Mouse (Mus musculus): ENCODE measurements around the gene Tnxb. TPM values are rescaled to one million over a fixed set of nuclear protein-coding genes. Genes with fewer than 3 reads are reported as not detected.

Gene Tnxb
- polyA plus RNA-seq, 1 experiment from 2014 or later = 0.17 TPM

DNA sequence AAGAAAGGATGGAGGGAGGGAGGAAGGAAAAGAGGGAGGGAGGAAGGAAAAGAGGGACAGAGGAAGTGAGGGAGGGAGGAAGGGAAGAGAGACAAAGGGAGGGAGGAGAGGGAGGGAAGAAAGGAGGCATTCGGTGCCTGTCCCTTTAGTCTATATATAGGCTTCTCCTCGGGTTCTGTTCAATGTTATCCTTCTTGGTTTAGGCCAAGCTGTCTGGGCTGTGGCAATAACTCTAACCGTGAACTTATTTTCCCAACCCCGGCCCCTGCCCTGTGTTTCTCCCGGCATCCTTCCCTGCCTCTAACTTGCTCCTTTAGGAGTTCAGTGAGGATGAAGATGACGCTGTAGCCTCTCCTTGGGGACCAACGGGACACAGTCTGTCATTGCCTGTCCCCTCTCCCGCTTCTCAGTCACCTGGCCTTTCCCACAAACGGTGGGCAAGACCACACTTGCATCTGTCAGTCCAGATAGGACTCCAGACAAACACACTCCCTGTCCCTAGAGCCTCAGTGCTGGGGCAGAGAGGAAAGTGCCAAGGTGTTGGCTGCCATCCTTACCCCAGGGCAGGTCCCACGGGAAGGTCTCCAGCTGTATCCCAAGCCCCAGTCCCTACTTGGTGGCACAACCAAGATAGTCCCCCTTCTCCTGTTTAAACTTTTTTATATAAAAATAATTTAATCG lies 4.3 kb downstream of the Tnxb start:
- Histone ChIP-seq H3K4me1 (replicated peaks) (peaks cover 5% of the 10 kb centered on the region; the same call in 1 of the 2 replicates), H3K36me3 (replicated peaks) (no peaks in the 10 kb centered on the region), H3K27ac (replicated peaks) (no peak overlapping the region), H3K9me3 (replicated peaks) (no peaks in the 10 kb centered on the region), H3K4me3 (replicated peaks) (no peak overlapping the region), H3K9ac (no peak overlapping the region), H3K27me3 (peaks cover 91% of the 10 kb centered on the region), H3K4me2 (no peak overlapping the region)
- ATAC-seq (ENCODE audit: insufficient read depth) = no peak
- WGBS (ENCODE audit: insufficient replicate concordance) = 49% methylated on average over 11 of the region's 11 CpGs

DNA sequence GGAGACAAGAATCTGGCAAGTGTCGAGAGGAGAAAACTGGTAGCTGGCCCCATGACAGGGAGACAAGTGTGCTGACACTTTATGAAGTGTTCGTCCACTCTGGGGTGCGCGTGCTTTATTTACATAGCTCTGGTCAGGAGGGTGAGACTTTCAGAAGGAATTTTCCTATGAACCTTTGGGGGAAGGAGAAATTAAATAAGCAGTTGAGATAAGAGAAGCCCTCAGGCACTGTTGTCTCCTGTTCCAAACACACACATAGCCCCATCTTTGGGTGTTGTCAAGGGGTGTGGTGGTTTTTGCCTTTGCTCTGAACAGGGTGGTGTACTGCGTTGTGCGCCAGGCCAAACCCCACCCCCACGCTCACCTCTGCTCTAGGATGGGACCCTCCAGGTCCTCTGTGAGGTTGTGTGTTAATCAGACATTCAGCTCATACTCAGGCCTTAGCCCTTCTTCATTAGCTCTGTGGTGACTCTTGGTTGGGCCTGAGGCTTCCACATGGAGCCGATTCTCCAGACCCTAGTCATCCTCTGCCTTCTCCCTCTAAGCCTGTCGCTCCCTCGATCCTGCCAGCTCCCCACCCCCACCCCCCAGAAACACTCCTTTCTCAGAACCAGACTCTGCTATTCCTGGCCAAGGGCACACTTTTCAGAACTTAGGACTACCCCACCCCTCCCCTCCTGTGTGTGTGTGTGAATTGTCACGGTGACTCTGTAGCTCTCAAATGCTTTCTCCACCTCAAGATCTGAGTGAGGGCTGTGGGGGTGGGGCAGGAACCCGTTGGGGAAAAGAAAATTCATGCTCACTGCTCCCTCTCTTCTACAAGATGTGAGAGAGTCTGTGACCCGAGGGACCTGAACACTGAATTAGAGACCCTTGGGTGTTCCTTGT lies 5.1 kb downstream of the Tnxb start:
- H3K9ac ChIP-seq = no peak overlapping the region
- H3K4me1 ChIP-seq (replicated peaks) = peaks cover 5% of the 10 kb centered on the region; the same call in 1 of the 2 replicates
- no peaks in the 10 kb centered on the region for H3K9me3 ChIP-seq (replicated peaks)
- no peak overlapping the region for H3K4me2 ChIP-seq
- H3K4me3 ChIP-seq (replicated peaks) = no peak overlapping the region
- no peak for ATAC-seq (ENCODE audit: insufficient read depth)
- H3K36me3 ChIP-seq (replicated peaks) = no peaks in the 10 kb centered on the region
- no peak overlapping the region for H3K27ac ChIP-seq (replicated peaks)
- peaks cover 91% of the 10 kb centered on the region for H3K27me3 ChIP-seq
- WGBS (ENCODE audit: insufficient replicate concordance) = 54% methylated on average over 13 of the region's 13 CpGs

DNA sequence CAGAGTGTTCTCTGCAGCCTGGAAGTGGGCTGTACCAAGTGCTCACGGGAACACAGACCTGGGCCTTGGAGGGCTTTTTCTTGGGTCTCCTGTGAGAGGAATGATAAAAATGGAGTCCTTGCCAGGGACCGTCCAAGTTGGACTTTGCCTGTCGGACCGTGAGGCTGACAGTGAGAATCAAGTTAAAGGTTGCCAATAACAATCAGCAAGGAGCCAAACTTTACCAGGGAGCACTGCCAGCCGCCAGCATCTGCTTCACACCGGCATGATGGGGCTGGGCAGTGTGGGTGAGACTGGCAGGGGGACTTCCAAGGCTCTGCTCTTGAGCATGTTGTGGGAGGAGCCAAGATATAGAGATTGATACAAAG lies 5.7 kb downstream of the Tnxb start:
- Histone ChIP-seq H3K9me3 (replicated peaks) (no peaks in the 10 kb centered on the region), H3K36me3 (replicated peaks) (no peaks in the 10 kb centered on the region), H3K4me2 (no peak overlapping the region), H3K27me3 (peaks cover 91% of the 10 kb centered on the region), H3K4me3 (replicated peaks) (no peak overlapping the region), H3K9ac (no peak overlapping the region), H3K27ac (replicated peaks) (no peak overlapping the region), H3K4me1 (replicated peaks) (peaks cover 5% of the 10 kb centered on the region; the same call in 1 of the 2 replicates)
- WGBS (ENCODE audit: insufficient replicate concordance) = 55% methylated on average over 6 of the region's 6 CpGs
- no peak for ATAC-seq (ENCODE audit: insufficient read depth)

DNA sequence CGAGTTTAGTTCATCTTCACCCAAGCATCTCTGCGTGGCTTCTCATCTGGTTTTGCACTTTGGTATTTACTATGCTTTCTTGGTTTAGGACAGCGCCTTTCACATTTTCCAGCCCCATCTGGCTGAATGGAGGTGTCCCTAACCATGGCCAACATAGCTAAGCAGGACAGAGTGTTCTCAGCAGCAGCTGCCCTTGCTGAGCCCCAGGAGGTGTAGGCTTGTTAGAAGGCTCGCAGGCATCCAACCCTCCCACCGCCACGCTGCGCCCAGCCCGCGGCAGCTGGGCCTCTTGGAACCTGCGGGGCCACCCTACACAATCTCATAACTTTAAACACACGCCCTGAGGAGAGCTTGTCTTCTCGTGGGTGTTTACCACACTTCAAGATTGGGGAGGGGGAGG lies 6.3 kb downstream of the Tnxb start:
- H3K27ac ChIP-seq (replicated peaks) = no peak overlapping the region
- H3K4me1 ChIP-seq (replicated peaks) = peaks cover 3% of the 10 kb centered on the region; the same call in 1 of the 2 replicates
- H3K4me3 ChIP-seq (replicated peaks) = no peak overlapping the region
- no peak for ATAC-seq (ENCODE audit: insufficient read depth)
- no peak overlapping the region for H3K9ac ChIP-seq
- H3K9me3 ChIP-seq (replicated peaks) = no peaks in the 10 kb centered on the region
- no peaks in the 10 kb centered on the region for H3K36me3 ChIP-seq (replicated peaks)
- no peak overlapping the region for H3K4me2 ChIP-seq
- 61% methylated on average over 12 of the region's 12 CpGs for WGBS (ENCODE audit: insufficient replicate concordance)
- H3K27me3 ChIP-seq = peaks cover 91% of the 10 kb centered on the region

DNA sequence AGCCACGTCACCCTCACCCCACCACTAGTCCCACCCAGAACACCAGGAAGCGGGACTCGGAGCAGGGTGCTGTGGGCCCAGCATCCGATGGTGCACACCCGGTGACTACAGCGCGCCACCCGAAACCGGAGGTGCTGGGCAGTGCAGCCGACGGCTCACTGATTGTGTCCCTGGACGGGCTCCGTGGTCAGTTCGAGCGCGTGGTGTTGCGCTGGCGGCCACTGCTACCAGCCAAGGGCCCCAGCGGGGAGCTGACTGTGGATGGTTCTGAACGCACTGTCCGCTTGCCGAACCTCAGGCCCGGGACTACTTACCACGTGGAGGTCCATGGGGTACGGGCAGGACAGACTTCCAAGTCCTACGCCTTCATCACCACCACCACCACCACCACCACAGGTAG lies 9.9 kb downstream of the Tnxb start:
- H3K9ac ChIP-seq = no peak overlapping the region
- no peaks in the 10 kb centered on the region for H3K36me3 ChIP-seq (replicated peaks)
- H3K27ac ChIP-seq (replicated peaks) = no peak overlapping the region
- WGBS (ENCODE audit: insufficient replicate concordance) = 74% methylated on average over 26 of the region's 26 CpGs
- H3K27me3 ChIP-seq = peaks cover 63% of the 10 kb centered on the region
- no peaks in the 10 kb centered on the region for H3K4me1 ChIP-seq (replicated peaks)
- no peak for ATAC-seq (ENCODE audit: insufficient read depth)
- no peak overlapping the region for H3K4me3 ChIP-seq (replicated peaks)
- no peak overlapping the region for H3K4me2 ChIP-seq
- no peaks in the 10 kb centered on the region for H3K9me3 ChIP-seq (replicated peaks)

DNA sequence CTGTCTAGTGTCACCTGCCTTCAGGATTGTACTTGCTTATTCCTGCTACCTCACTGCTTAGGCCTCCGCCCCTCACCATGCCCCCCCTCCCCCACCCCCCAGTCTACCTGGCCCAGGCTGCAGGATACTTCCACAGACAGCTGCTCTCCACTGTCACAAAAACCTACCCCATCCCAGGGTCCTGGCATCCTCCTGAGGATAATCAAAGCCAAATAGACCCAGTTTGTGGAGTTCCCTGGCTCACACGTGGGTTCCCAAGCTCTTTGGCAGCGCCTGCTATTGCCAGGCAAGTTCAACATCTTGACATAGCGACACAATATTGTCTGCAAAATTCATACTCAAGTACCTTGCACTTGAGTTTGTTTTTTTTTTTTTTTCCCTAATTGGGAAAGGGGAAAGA lies 10.3 kb downstream of the Tnxb start:
- ATAC-seq (ENCODE audit: insufficient read depth) = no peak

DNA sequence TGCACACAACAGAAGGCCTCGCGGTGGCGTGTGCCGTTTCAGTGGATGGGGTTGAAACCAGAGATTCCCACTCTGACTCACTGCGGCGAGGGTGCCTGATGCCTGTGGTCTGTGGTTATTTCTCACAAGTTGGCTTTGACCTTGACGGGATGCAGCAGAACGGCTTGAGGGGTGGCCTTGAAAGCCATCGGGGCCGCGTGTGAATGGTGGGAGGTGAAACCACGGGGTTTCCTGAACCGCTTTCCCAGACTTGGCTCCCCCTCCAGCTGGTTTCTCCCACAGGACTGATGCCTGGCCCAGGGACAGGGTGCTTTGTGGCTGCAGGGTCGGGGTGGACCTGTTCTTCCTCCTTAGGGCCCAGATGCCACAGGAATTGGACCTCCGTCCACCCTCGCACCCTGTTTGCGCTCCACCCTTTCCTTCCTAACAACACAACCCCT lies 10.8 kb downstream of the Tnxb start:
- ATAC-seq (ENCODE audit: insufficient read depth) = no peak
- no peak overlapping the region for H3K4me3 ChIP-seq (replicated peaks)
- H3K9ac ChIP-seq = no peak overlapping the region
- peaks cover 54% of the 10 kb centered on the region for H3K27me3 ChIP-seq
- no peaks in the 10 kb centered on the region for H3K36me3 ChIP-seq (replicated peaks)
- H3K4me2 ChIP-seq = no peak overlapping the region
- H3K4me1 ChIP-seq (replicated peaks) = no peaks in the 10 kb centered on the region
- H3K27ac ChIP-seq (replicated peaks) = no peak overlapping the region
- H3K9me3 ChIP-seq (replicated peaks) = no peaks in the 10 kb centered on the region
- WGBS (ENCODE audit: insufficient replicate concordance) = 20% methylated on average over 17 of the region's 17 CpGs

More for the DNA sequence above, 10.3 kb downstream of the Tnxb start:
- Histone ChIP-seq H3K4me2 (no peak overlapping the region), H3K9me3 (replicated peaks) (no peaks in the 10 kb centered on the region), H3K27me3 (peaks cover 59% of the 10 kb centered on the region), H3K36me3 (replicated peaks) (no peaks in the 10 kb centered on the region), H3K27ac (replicated peaks) (no peak overlapping the region), H3K4me3 (replicated peaks) (no peak overlapping the region), H3K4me1 (replicated peaks) (no peaks in the 10 kb centered on the region), H3K9ac (no peak overlapping the region)
- WGBS (ENCODE audit: insufficient replicate concordance) = 66% methylated on average over 4 of the region's 4 CpGs

DNA sequence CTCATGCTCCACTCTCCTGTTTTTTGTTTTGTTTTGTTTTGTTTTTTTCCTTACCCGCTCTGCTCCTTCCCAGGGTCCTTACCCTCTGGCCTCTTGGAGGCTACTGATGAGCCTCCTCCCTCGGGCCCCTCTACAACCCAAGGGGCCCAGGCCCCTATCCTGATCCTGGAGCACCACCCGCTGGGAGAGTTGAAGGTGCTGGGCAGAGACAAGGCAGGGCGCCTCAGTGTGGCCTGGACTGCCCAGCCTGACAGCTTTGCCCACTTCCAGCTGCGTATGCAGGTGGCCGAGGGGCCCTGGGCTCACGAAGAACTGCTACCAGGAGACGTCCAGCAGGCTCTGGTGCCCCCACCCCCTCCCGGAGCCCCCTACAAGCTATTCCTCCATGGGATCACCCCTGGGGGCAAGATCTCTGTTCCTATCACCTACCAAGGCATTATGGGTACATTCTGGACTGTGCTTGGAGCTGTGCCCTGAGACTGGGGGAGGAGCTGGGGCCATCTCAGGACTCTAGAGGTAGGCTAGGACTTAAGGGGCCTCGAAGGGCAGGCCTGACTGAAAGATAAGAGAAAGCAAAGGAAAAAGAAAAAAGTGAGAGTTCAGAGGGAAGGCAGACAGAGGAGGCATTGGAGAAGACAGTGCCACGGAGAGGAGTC lies 11.7 kb downstream of the Tnxb start:
- no peak overlapping the region for H3K27ac ChIP-seq (replicated peaks)
- no peak overlapping the region for H3K4me2 ChIP-seq
- no peaks in the 10 kb centered on the region for H3K36me3 ChIP-seq (replicated peaks)
- no peaks in the 10 kb centered on the region for H3K9me3 ChIP-seq (replicated peaks)
- H3K4me1 ChIP-seq (replicated peaks) = no peaks in the 10 kb centered on the region
- 39% methylated on average over 11 of the region's 11 CpGs for WGBS (ENCODE audit: insufficient replicate concordance)
- no peak overlapping the region for H3K9ac ChIP-seq
- ATAC-seq (ENCODE audit: insufficient read depth) = no peak
- peaks cover 47% of the 10 kb centered on the region for H3K27me3 ChIP-seq
- H3K4me3 ChIP-seq (replicated peaks) = no peak overlapping the region

DNA sequence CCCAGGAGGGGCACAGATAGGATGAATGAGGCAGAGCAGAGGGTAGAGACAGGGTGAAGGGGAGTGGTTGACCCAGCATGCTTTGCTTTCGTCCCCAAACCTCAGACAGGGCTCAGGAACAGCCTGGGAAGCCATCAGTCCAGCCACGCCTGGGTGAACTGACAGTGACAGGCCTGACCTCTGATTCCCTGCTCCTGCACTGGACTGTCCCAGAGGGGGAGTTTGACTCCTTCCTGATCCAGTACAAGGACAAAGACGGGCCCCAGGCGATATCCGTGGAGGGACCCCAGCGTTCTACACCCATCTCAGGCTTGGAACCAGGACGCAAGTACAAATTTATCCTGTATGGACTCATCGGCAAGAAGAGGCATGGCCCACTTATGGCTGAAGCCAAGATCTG lies 12.8 kb downstream of the Tnxb start:
- Histone ChIP-seq H3K27me3 (peaks cover 39% of the 10 kb centered on the region), H3K4me2 (no peak overlapping the region), H3K4me1 (replicated peaks) (no peaks in the 10 kb centered on the region), H3K9ac (no peak overlapping the region), H3K9me3 (replicated peaks) (no peaks in the 10 kb centered on the region), H3K4me3 (replicated peaks) (no peak overlapping the region), H3K36me3 (replicated peaks) (no peaks in the 10 kb centered on the region), H3K27ac (replicated peaks) (no peak overlapping the region)
- 68% methylated on average over 8 of the region's 8 CpGs for WGBS (ENCODE audit: insufficient replicate concordance)
- no peak for ATAC-seq (ENCODE audit: insufficient read depth)

DNA sequence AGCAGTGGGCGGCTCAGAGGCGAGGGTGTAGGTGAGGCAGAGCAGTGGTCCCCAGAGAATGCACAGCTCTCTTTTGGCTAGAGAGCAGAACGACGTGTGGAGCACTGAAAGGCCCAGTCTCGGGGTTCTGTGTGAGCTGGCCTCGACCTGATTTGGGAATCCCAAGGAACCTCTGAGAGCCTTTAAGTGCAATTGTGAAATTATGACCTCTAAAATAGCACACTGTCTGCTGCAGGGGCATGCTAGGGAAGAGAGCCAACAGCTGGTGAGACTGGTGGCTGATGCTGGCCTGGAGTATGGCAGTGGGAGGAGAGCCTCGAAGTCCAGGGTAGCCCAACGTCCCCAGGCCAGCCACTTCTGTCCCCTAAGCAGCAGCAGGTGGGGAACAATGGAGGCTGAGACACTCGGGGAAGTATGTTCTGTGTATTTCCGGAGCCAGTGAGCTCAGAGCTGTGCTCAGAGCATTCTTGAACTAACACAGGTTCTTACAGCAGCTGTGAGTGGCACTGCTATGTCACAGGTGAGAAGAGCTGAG lies 13.4 kb downstream of the Tnxb start:
- H3K27me3 ChIP-seq = peaks cover 34% of the 10 kb centered on the region
- WGBS (ENCODE audit: insufficient replicate concordance) = 49% methylated on average over 10 of the region's 10 CpGs
- no peaks in the 10 kb centered on the region for H3K9me3 ChIP-seq (replicated peaks)
- H3K9ac ChIP-seq = no peak overlapping the region
- H3K4me2 ChIP-seq = no peak overlapping the region
- H3K4me1 ChIP-seq (replicated peaks) = no peaks in the 10 kb centered on the region
- ATAC-seq (ENCODE audit: insufficient read depth) = no peak
- no peak overlapping the region for H3K27ac ChIP-seq (replicated peaks)
- H3K4me3 ChIP-seq (replicated peaks) = no peak overlapping the region
- no peaks in the 10 kb centered on the region for H3K36me3 ChIP-seq (replicated peaks)
